Mouse (Mus musculus) hematopoietic stem cell, adult 5-6 weeks (primary cell): Measurements from ENCODE around the gene Prrc2b. TPM values are rescaled to one million over a fixed set of nuclear protein-coding genes. Genes with fewer than 3 reads are reported as not detected.
A peak's percentile ranks its signal among the peaks of the same experiment; 100 is the strongest.

Experiments used
- ATAC-seq, 2 experiments: fragments of 125-278 bp in 1 of 2; replicated peaks in 1 of 2; 2 replicates each; pipeline ENCODE4 v1.8.0; 2016 to 2017; ENCODE audit warnings: inconsistent platforms in 2 of 2, mild to moderate bottlenecking in 2 of 2, moderate number of reproducible peaks in 2 of 2, low read depth in 1 of 2, moderate TSS enrichment in 1 of 2; ENCODE audit not compliant: low FRiP score in 2 of 2, poor library complexity in 2 of 2, severe bottlenecking in 2 of 2, insufficient read depth in 1 of 2, low TSS enrichment in 1 of 2
- total RNA-seq: library from RNA; stranded (forward); fragments of 172-1452, 232-1000 nt; gene quantifications from 2 replicates; pipeline ENCODE4 v1.2.3, GENCODE M21; 2017

Prrc2b gene
- total RNA-seq, 1 experiment from 2014 or later: 19.9 TPM

- no peak for ATAC-seq
Measured at GRCm38 (mm10) chr2:32153791-32154119, 2.9 kb downstream of the Prrc2b start.

- ATAC-seq: no peak
Measured at GRCm38 (mm10) chr2:32154334-32154997, 3.6 kb downstream of the Prrc2b start.

- no peak for ATAC-seq
Measured at GRCm38 (mm10) chr2:32154998-32155541, 4.2 kb downstream of the Prrc2b start.

GRCm38 (mm10) chr2:32155614-32156013 is 4.7 kb downstream of the Prrc2b start:
- no peak for ATAC-seq

- ATAC-seq: no peak
Measured at GRCm38 (mm10) chr2:32156645-32157044, 5.8 kb downstream of the Prrc2b start.

GRCm38 (mm10) chr2:32157328-32157727 is 6.4 kb downstream of the Prrc2b start:
- ATAC-seq: no peak

- ATAC-seq: no peak
Measured at GRCm38 (mm10) chr2:32158616-32159239, 7.8 kb downstream of the Prrc2b start.

GRCm38 (mm10) chr2:32160525-32160924 is 9.6 kb downstream of the Prrc2b start:
- ATAC-seq: no peak

GRCm38 (mm10) chr2:32160967-32161366 is 10.1 kb downstream of the Prrc2b start:
- no peak for ATAC-seq

GRCm38 (mm10) chr2:32162102-32162501 is 11.2 kb downstream of the Prrc2b start:
- no peak for ATAC-seq

- no peak for ATAC-seq
Measured at GRCm38 (mm10) chr2:32162646-32163045, 11.8 kb downstream of the Prrc2b start.

- ATAC-seq: no peak
Measured at GRCm38 (mm10) chr2:32163057-32163456, 12.2 kb downstream of the Prrc2b start.

GRCm38 (mm10) chr2:32164503-32164902 is 13.6 kb downstream of the Prrc2b start:
- no peak for ATAC-seq

- no peak for ATAC-seq
Measured at GRCm38 (mm10) chr2:32165040-32165800, 14.3 kb downstream of the Prrc2b start.

- ATAC-seq: no peak
Measured at GRCm38 (mm10) chr2:32166581-32166980, 15.7 kb downstream of the Prrc2b start.

- ATAC-seq: peak; percentile 38; a peak in 3 of 4 replicates
Measured at GRCm38 (mm10) chr2:32167034-32167770, 16.3 kb downstream of the Prrc2b start.

- ATAC-seq: peak; percentile 77 to 85
Measured at GRCm38 (mm10) chr2:32167819-32168218, 16.9 kb downstream of the Prrc2b start.

- ATAC-seq: no peak
Measured at GRCm38 (mm10) chr2:32169292-32169691, 18.4 kb downstream of the Prrc2b start.
